Mouse (Mus musculus) 416B (cell line): ENCODE measurements around the gene Phf1.

Experiments used
- DNase-seq: peaks from one replicate; pipeline ENCODE4 v3.0.0; 2011; ENCODE audit warnings: low read depth

Gene Phf1

DNA sequence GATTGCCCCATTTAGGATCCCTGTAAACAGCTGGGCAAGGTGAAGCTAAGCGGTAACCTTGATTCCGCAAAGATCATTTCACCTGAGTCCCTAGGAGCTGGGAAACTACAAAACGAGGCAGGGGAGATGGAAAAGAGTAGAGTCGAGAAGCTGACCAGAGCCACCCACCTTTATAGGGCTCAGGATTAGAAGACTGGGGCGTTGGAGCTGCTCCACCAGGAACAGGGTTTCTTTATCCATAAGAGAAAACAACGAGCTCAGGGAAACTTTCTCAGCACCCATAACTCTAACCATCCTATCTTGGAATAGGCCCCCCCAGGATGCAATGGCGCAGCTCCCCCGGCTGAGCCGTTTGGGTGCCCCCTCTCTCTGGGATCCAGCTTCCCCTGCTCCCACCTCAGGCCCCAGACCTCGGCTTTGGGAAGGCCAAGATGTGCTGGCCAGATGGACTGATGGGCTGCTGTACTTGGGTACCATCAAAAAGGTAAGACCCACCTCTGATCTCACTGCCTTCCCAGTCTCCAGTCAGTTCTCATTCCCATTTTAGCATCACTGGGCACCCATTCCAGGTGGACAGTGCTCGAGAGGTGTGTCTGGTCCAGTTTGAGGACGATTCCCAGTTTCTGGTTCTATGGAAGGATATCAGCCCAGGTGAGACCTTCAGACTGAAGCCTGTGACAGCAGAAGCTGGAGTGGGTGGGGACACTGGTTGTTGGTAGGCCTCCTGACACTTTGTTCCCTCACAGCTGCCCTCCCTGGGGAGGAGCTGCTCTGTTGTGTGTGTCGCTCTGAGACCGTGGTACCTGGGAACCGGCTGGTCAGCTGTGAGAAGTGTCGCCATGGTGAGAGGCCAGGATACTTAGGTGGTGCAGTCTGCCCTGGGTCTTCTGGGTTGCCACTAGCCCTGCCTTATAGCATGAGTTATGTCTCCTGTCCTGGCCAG lies 1.3 kb downstream of the Phf1 start:
- DNase-seq = no peak

DNA sequence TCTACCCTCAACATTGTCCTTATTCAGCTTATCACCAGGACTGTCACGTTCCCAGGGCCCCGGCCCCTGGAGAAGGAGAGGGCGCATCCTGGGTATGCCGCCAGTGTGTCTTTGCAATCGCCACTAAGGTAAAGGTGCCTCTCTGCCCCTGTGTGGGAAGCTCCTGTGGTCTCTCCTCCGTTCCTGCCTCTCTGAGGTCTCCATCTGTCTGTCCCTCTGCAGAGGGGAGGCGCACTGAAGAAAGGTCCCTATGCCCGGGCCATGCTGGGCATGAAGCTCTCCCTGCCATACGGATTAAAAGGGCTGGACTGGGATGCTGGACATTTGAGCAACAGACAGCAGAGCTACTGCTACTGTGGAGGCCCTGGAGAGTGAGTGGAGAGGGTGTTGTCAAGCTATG lies 2.2 kb downstream of the Phf1 start:
- no peak for DNase-seq

DNA sequence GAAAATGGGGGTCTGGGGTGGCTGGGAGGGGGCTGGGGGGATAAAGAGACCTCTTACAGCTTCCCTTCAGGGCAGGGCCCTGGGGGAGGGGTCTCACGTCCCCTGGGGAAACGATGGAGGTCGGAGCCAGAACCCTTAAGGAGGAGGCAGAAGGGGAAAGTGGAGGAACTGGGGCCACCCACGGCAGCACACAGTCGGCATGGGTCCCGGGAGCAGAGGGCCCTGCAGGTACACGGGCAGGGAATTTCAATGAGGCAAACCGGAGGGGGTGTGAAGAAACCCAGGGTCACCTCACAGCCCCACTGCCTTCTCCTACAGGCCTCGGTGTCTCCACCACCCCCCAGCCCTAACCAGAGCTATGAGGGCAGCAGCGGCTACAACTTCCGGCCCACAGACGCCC lies 3.6 kb downstream of the Phf1 start:
- DNase-seq = no peak

DNA sequence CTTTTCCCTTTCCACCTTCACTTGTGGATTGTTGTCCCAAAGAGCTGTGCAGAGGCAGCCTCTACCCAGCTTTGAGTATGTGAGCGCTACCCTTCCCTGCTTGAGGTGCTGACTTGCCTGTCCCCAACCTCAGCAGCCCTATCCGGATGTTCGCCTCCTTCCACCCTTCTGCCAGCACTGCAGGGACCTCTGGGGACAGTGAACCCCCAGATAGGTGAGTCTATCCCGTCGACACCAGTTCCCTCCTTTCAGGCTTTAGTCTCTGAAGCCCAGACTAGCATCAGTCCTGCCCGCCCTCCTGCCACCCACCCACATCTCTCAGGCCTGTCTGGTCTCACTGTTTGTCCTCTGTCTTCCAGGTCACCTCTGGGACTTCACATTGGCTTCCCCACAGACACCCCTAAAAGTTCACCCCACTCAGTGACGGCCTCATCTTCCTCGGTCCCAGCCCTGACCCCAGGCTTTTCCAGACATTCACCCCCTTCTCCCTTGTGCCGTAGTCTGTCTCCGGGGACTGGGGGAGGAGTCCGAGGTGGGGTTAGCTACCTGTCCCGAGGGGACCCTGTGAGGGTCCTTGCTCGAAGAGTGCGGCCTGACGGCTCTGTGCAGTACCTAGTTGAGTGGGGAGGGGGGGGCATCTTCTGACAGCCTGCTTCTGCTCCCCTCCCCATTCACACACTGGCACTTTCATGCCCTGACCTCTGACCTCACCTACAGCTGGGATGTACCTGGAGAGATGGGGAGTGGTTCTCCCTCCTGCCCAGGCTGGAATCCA lies 4.3 kb downstream of the Phf1 start:
- no peak for DNase-seq

DNA sequence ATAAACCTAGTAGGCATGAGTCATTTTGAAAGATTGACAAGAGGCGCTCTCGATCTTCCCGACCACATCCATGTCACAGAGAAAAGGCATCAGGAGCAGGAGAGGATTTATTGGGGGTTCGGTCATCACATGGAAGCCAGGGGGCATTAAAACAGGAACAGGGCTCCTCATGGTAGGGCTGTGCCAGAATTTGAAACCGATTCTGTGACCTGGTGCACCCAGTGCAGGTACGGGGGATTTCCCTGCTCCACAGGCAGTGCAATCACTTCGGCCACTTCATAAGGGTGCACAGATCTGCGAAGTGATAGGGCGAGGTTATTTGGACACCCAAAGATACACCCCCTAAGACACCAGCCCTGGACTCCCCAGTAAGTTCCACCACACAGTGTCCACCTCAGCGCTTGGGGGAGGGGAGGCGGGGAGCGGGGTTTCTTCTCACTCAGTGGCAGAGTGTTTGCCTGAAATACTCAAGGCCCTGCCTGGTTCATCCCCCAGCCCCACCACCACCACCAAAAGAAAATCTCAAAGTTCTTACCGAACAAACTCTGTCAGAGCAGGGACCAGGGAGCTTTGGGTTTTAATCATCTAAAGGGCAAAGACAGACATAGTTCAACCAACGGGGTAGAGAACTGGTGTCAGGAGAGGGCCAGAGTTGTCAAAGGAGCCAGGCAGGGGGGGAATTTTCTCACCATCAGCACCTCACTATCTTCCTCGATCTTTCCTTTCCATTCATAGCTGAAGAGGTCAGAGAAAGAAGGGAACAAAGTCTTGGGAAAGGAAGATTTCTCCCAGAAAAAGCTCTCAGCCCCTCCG lies 5.2 kb downstream of the Phf1 start:
- no peak for DNase-seq

DNA sequence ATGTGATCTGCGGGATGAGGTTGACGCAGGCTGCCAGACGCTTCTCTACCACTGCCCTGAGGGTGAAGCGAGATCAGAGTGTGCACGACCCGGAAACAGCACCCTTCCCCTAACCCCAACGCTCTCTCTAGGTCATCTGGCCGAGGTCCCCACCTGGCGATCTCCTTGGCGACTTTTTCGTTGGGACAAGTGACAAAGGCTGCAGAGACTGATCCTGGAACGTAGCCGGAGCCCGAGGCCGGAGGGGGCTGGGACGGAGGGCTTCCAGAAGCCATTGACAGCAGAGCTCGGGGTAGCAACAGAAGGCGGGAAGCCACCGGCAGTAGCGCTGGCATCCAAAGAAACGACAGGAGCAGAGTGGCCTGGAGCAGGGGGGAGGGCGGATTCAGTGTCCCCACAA lies 5.9 kb downstream of the Phf1 start:
- DNase-seq = no peak

DNA sequence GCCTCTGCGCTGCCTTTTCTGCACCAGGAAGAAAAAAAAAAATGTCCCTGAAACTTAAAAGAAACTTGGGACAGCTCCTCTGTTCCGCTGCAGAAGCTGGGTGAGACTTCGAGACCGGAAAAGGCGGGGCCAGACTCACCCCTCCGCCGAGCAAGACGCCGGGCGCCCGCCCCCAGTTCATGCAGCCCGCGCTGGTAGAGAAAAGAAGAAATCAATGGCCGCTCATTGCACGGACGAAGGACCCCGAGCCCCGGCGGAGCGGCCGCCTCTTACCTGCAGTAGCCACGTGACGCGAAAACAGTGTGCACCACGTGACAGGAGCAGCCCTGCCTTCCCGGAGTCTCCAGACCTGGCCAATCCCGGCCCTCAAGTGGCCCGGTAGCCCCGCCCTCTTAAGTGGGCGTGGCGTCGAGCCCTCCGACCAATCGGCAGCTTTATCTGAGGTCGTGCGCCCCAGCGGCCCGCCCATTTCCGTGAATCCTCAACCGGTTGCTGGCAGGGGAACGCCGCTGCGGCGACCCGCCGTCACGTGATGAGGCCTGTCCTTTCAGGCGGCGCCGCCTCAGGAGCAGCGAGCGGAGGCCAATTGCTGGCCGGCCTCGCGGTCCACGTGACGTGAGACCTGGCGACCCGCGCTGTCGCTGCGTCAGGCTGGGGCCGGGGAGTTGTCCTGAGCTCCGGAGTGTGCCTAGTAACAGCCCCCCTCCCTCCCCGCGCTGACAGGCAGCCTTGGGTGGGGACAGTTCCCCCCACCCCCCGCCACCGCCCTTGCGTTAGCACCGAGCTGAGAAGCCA lies 6.5 kb downstream of the Phf1 start, which contains the start of gene Cuta:
Gene Cuta, minus strand, starts transcription at position 392 of the 795 bp plus-strand sequence.
- DNase-seq = peak; percentile 100

DNA sequence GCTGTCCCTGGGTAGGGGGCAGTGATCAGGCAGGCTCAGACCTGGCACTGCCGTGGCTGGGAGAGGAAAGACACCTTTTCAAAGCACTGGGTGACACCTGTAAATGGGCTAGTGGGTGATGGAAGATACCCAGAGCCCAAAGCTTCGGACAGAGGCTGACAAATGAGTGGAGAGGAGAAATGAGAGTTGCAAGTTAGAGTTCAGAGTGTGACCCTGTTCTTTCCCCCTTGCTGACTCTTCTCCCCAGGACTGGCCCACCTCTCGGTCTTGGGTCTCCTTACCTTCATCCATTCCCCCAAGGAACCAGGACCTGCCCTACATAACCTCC lies 7.1 kb downstream of the Phf1 start:
- no peak for DNase-seq

DNA sequence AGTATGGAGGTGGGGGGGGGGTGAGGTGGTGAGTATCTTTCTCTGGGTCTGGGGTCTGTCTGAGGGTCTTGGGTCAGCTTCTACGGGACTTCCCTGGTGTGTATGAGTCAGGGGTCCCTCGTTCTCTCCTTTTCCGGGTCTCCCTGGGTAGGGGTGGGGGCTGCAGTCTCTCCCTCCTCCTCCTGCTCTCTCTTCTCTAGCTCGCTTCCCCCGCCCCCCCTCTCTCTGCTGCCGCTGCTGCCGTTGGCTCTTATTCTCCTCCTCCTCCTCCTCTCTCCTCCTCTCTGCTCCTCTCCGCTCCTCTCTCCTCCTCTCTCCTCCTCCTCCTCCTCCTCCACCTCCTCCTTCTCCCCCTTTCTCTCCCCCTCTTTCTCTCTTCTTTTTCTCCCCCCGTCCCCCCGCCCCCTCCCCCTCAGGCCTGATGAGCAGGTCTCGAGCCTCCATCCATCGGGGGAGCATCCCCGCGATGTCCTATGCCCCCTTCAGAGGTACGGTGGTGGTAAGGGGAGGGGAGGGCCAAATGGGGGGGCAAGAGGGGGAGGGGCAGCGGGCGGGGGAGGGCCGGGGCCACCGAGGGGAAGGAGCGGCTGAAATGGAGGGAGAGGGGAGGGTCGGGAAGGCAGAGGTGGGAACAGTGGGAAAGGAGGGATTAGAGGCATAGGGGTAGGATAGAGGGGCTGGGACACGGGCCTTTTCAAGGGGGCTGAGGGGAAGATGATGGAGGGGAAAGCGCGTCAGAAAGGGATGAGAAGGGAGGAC lies 8.4 kb downstream of the Phf1 start, which contains the start of gene Syngap1:
Gene Syngap1, plus strand, starts transcription at position 223 of the 759 bp plus-strand sequence.
- peak; percentile 43 for DNase-seq

DNA sequence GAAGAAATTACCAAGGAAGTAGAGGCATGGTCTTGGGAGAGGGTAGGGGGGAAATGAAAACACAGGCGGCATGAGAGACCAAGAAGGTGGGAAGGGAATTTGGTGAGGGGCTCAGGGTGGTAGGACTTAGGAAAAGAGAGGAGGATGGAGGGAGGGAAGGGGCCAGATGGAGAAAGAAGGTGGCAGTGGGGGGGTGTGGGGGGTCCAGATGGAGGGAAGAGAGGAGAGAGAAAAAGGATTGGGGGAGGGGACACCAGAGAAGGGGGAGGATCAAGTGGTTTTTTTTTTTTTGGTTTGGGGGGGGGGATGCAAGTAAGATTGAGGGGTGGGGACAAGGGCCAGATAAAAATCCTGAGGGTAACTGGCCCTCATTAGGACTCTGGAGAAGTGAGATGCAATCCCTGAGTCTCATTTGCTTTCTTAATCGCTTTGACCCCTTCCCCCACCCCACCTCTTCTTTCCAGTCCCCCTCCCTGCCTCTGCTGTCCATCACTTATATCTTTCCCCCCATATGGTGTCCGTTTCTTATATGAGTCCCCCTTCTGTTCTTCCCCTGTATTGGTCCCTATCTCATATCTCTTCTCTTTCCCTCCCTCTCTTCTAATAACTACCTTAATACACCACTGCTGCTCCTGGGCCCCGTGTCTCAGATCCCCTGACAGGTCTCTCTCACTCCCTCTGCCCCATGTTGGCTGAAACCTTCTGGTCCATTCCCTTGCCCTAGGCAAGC lies 9.2 kb downstream of the Phf1 start:
- peak; percentile 41 for DNase-seq

DNA sequence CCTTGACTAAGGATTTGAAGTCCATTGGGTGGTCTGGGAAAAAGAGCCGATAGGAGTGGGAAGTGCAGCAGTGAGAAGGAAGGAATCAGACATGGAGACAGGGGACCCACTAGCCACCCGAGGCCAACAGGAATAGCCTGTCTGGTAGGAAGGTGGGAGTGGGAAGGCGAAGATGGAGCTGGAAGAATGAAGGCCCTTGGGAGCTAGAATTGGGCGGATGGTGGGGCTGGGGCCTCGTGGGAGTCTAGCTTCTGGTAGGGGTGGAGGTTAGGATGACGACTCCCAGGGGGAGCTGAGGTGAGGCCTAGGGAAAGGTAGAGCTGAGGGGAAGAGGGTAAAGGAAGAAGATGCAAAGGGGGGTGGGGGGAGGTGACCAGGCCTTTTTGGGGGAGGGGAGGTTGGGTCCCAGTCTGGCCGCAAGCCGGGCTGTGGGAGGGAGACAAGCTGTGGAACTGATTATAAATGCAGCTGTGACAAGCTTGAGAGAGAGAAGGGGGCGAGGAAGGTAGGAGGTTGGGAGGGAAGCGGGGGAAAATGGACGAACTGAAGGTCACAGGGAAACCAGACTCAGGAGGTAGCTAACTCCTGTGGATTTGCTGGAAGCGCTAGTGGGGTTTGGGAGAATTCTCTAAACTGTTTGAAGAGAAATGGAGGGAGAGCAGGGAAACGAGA lies 13.1 kb downstream of the Phf1 start:
- no peak for DNase-seq

DNA sequence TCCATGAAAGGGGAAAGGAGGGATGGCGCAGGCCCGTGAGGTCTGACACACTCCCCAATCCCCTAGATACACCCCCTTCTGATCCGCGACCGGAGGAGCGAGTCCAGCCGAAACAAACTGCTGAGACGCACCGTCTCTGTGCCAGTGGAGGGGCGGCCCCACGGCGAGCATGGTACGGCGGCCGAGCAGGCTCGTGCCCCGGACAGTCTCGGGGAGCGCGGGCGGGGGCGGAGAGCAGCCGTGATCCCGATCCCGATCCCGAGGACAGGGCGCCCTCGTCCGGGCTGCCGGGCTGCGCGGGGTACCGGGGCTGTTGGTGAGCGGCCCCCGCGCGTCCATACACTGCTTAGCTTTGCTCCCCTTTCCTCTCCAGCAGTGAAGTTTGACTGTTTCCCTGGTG lies 13.7 kb downstream of the Phf1 start:
- DNase-seq = no peak

DNA sequence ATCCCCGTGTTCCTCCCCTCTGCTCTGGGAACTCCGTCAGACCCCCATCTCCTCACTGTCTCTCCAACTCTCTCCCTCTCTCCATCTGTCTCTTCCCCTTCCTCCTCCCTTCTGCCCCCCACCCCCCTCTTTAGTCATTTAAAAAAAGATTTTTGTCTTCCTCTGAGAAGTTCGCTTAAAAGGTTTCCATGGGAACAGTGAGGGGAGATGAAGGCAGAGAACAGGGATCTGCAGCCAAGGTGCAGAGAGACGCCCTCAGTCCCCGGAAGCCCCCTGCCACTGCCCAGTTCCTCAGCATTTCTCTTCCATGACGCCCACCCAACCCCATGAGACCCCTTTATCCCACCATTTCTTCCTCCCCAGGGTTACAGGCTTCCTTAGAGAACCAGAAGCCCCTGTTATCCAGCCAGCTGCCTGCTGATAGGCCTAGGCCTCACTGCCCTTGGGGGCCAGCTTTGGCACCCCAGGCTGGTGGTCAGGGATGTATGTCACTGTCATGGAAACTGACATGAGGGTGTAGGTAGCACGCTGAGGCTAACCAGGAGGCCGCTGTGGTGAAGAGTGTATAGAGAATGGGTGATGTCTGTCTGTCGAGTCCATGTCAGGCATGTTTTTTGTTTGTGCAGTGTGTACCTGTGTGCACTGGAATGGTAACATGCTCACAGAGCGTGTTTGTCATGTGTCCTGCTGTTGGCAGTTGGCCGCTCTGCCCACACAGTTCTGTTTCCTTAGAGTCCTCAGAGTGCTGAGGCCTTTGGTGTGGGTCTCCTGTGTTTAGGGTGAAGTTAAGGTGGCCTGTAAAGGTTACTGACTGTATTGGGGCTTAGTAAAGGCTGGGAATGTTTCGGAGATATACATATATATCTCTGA lies 14.6 kb downstream of the Phf1 start:
- DNase-seq = no peak

DNA sequence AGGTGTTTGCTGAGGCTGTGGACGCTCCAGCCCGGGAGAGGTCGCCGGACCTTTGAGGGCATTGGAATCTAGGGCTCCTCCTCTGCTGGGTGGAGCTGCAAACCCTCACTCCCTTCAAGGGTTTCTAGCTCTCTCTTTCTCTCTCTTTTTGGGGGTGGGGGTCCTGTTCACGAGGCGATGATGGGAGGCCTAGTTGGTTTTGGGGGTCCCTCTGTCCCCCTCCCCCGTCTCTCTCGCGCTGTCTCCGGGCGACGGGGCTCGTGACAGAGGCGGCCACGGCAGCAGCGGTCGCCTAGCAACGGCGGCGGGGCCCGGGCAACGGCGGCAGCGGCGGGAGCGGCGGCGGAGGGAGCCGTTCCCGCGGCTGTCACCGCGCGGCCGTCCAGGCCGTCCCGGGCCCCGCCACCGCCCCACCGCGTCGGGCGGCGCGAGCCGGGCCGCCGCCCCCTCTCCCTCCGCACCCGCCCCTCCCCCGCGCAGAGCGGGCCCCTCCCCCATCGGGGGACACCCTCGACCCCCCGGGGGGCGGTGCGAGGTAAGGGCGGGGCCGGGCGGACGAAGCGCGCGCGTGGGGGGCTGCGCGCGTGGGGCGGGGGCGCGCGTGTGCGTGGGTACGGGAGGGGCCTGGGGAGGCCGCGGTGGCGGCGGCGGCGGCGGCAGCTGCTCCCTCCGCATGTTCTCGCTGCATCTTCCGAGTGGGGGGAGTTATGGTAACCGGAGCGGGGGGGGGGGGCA lies 15.6 kb downstream of the Phf1 start:
- DNase-seq = peak; percentile 37

DNA sequence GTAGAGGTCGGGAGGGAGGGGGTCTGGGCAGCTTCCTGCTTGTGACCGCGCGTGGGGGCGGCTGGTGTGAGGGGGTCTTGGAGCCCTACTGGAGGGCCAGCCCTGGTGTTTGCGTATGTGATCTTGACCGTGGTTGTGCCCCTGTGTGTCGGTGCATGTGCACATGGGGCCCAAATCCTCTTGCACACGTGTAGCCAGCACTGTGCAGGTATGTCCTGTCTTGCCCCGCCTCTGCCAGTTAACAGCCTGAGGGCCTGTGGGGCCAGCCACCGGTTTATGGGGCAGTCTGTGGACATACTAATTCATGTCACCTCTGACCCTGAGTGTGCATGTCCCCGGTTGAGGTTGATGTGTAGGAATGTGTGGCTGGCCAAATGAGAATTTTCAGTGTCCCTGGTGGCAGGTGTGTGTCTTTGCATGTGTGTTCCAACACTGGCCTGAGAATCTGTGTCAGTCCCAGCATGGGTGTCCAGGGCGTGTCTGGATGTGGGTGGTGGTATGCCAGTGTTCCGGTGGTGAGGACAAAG lies 16.3 kb downstream of the Phf1 start:
- peak; percentile 56 for DNase-seq

DNA sequence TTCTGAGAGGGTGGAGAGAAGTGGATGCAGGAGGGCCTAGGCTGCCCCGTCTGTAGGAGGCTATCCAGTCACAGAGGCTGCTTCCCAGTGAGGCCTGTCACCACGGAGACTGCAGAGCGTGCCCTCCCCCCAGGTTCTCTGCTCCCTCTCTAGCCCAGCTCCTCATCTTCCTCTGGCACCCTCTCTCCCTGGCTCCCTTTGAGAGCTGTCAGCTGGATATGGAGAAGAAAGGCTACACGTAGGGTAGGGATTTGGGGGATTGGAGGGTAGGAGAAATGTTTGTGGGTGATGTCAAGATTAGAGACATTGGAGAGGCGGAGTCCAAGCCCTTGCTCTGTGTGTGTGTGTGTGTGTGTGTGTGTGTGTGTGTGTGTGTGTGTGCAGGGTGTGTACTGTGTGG lies 17.0 kb downstream of the Phf1 start:
- no peak for DNase-seq

DNA sequence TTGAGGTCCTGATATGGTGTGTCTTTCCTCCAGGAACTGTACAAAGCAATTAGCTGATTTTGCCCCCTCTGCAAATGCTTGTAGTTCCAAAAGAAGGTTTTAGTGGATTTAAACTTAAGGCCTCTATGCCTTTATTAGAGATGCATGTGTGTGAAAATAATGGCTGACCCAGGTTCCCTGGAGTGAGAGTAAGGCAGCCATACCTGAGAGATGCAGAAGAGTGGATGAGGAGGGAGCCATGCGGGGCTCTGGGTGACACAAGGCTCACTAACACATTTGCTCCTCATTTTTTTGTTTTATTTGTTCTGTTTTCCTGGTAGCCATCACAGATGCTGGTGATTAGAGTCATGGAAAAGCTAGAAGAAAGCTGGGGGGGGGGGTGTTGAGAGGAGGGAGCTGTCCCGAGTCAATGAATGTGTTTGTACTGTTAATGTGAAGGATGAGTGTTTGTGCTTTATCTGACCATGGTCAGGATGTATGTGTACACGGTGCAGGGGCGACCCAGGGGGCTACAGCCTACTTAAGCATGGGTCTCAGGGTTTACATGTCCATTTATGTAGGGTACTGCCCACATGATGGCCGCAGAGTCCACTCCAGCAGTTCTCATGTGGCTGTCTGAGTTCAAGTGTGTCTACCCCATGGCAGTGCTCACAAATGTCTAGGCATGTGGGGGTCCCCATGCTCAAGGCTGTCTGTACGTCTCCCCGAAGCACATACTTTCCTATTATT lies 17.9 kb downstream of the Phf1 start:
- no peak for DNase-seq
